Mouse (Mus musculus) stomach, embryonic 15.5 days (tissue): ENCODE results near the gene Hmg20b. TPM values are rescaled to one million over a fixed set of nuclear protein-coding genes. Genes with fewer than 3 reads are reported as not detected.

ENCODE experiments used
- ATAC-seq: fragments of 200-750 bp; cut with Nextera tagmentation; 2 replicates; pipeline ENCODE4 v1.8.0; 2017; ENCODE audit warnings: low read depth, moderate number of reproducible peaks, moderate TSS enrichment; ENCODE audit not compliant: insufficient read depth, low FRiP score
- H3K27ac ChIP-seq: fragments of 300-500 bp; sonication (generic); 2 replicates; pipeline ENCODE4 v1.5.1; 2015; ENCODE audit warnings: mild to moderate bottlenecking, inconsistent platforms
- H3K27me3 ChIP-seq: fragments of 300-500 bp; sonication (generic); replicated peaks from 2 replicates; pipeline ENCODE4 v1.6.1; 2015; ENCODE audit warnings: inconsistent platforms
- H3K36me3 ChIP-seq: fragments of 300-500 bp; sonication (generic); 2 replicates; pipeline ENCODE4 v1.6.1; 2015; ENCODE audit warnings: inconsistent platforms
- H3K4me1 ChIP-seq: fragments of 300-500 bp; sonication (generic); 2 replicates; pipeline ENCODE4 v1.6.1; 2015; ENCODE audit warnings: inconsistent platforms
- H3K4me2 ChIP-seq: fragments of 300-500 bp; sonication (generic); 2 replicates; pipeline ENCODE4 v1.6.1; 2015; ENCODE audit warnings: mild to moderate bottlenecking, inconsistent platforms
- H3K4me3 ChIP-seq: fragments of 300-500 bp; sonication (generic); replicated peaks from 2 replicates; pipeline ENCODE4 v1.5.1; 2015; ENCODE audit warnings: inconsistent platforms
- H3K9ac ChIP-seq: fragments of 300-500 bp; sonication (generic); 2 replicates; pipeline ENCODE4 v1.6.1; 2015; ENCODE audit warnings: inconsistent platforms
- H3K9me3 ChIP-seq: fragments of 300-500 bp; sonication (generic); 2 replicates; pipeline ENCODE4 v1.6.1; 2016; ENCODE audit warnings: inconsistent platforms
- WGBS: fragments of 180-500 bp; shearing (Covaris S2); methylation state at CpG from one replicate; pipeline ENCODE4 v1.1.7; 2015; 5-methylcytosine and 5-hydroxymethylcytosine counted together
- polyA plus RNA-seq: library from polyadenylated mRNA; unstranded; fragments of >200 nt; fragmentation: Nextera tagmentation; extraction: Ambion mirVana; gene quantifications from 2 replicates; pipeline ENCODE4 v1.2.1, GENCODE M21; 2015

Gene Hmg20b
- polyA plus RNA-seq, 1 experiment from 2014 or later, result 78.8 TPM

- Histone ChIP-seq H3K27me3 (no peaks in the 10 kb centered on the region), H3K9ac (no peak overlapping the region), H3K4me1 (peaks cover 32% of the 10 kb centered on the region), H3K4me2 (no peak overlapping the region), H3K27ac (no peak overlapping the region), H3K9me3 (no peaks in the 10 kb centered on the region), H3K36me3 (peaks cover 27% of the 10 kb centered on the region; the same call in 1 of the 2 replicates), H3K4me3 (no peak overlapping the region)
- no peak for ATAC-seq
- WGBS, result 51% methylated on average over 3 of the region's 3 CpGs
Measured at GRCm38 (mm10) chr10:81389373-81389772, 39.1 kb upstream of the Hmg20b start.

GRCm38 (mm10) chr10:81388505-81389055, 38.3 kb upstream of the Hmg20b start, which contains the start of gene Gm48552:
Gene Gm48552 (plus strand): TSS chr10:81389005.
- Histone ChIP-seq H3K4me3 (no peak within 1 kb of the TSS), H3K27ac (no peak within 1 kb of the TSS), H3K27me3 (no peaks in the 10 kb centered on the region), H3K9ac (no peak within 1 kb of the TSS), H3K9me3 (no peaks in the 10 kb centered on the region), H3K4me1 (peaks cover 28% of the 10 kb centered on the region), H3K36me3 (peaks cover 27% of the 10 kb centered on the region; the same call in 1 of the 2 replicates), H3K4me2 (no peak within 1 kb of the TSS)
- ATAC-seq, result no peak
- 55% methylated on average over 5 of the region's 5 CpGs for WGBS

- WGBS, result 94% methylated on average over 20 of the region's 20 CpGs
- no peak overlapping the region for H3K27ac ChIP-seq
- no peak overlapping the region for H3K4me2 ChIP-seq
- H3K27me3 ChIP-seq, result no peaks in the 10 kb centered on the region
- peaks cover 27% of the 10 kb centered on the region; the same call in 1 of the 2 replicates for H3K36me3 ChIP-seq
- H3K9ac ChIP-seq, result no peak overlapping the region
- peaks cover 20% of the 10 kb centered on the region for H3K4me1 ChIP-seq
- no peaks in the 10 kb centered on the region for H3K9me3 ChIP-seq
- no peak for ATAC-seq
- H3K4me3 ChIP-seq, result no peak overlapping the region
Measured at GRCm38 (mm10) chr10:81387716-81388115, 37.4 kb upstream of the Hmg20b start.

GRCm38 (mm10) chr10:81385603-81386306, 35.5 kb upstream of the Hmg20b start:
- no peaks in the 10 kb centered on the region for H3K27me3 ChIP-seq
- 67% methylated on average over 22 of the region's 22 CpGs for WGBS
- H3K27ac ChIP-seq, result no peak overlapping the region
- H3K4me1 ChIP-seq, result peaks cover 15% of the 10 kb centered on the region
- peaks cover 27% of the 10 kb centered on the region; the same call in 1 of the 2 replicates for H3K36me3 ChIP-seq
- H3K9me3 ChIP-seq, result no peaks in the 10 kb centered on the region
- no peak overlapping the region for H3K9ac ChIP-seq
- peak overlapping the region; percentile 79 for H3K4me2 ChIP-seq
- peak overlapping the region; percentile 73 for H3K4me3 ChIP-seq
- ATAC-seq, result no peak

GRCm38 (mm10) chr10:81384605-81384982, 34.3 kb upstream of the Hmg20b start:
- under 1% methylated on average over 19 of the region's 19 CpGs for WGBS
- peak overlapping the region; percentile 73 for H3K4me3 ChIP-seq

GRCm38 (mm10) chr10:81383802-81384604, 33.7 kb upstream of the Hmg20b start, which contains the start of the genes Dohh and Gm48551:
Gene Dohh (plus strand): TSS chr10:81384428.
Gene Gm48551 (plus strand): TSS chr10:81384466.
- Histone ChIP-seq H3K4me3 (peak within 1 kb of the TSS; percentile 73), H3K9ac (peak within 1 kb of the TSS; percentile 59), H3K27ac (peak within 1 kb of the TSS; percentile 68), H3K9me3 (no peaks in the 10 kb centered on the region), H3K4me1 (peaks cover 9% of the 10 kb centered on the region), H3K36me3 (peaks cover 27% of the 10 kb centered on the region; the same call in 1 of the 2 replicates), H3K4me2 (peak within 1 kb of the TSS; percentile 79), H3K27me3 (no peaks in the 10 kb centered on the region)
- peak; percentile 91 for ATAC-seq
- 7% methylated on average over 54 of the region's 54 CpGs for WGBS

More at GRCm38 (mm10) chr10:81384605-81384982, 34.3 kb upstream of the Hmg20b start:
- Histone ChIP-seq H3K27ac (peak overlapping the region; percentile 68), H3K36me3 (peaks cover 27% of the 10 kb centered on the region; the same call in 1 of the 2 replicates), H3K9me3 (no peaks in the 10 kb centered on the region), H3K27me3 (no peaks in the 10 kb centered on the region), H3K9ac (peak overlapping the region; percentile 59), H3K4me2 (peak overlapping the region; percentile 79), H3K4me1 (peaks cover 9% of the 10 kb centered on the region)
- ATAC-seq, result 0 out of 2 replicates have a peak, but pooled peaks have one; percentile 0

- Histone ChIP-seq H3K4me3 (no peak overlapping the region), H3K36me3 (peaks cover 14% of the 10 kb centered on the region; the same call in 1 of the 2 replicates), H3K4me2 (no peak overlapping the region), H3K4me1 (peaks cover 14% of the 10 kb centered on the region), H3K27me3 (no peaks in the 10 kb centered on the region), H3K27ac (peak overlapping the region; percentile 50; the same call in 1 of the 2 replicates), H3K9me3 (no peaks in the 10 kb centered on the region), H3K9ac (no peak overlapping the region)
- WGBS, result 58% methylated on average over 5 of the region's 5 CpGs
- ATAC-seq, result peak; percentile 40; the same call in 1 of the 2 replicates
Measured at GRCm38 (mm10) chr10:81382039-81382438, 31.8 kb upstream of the Hmg20b start.

GRCm38 (mm10) chr10:81379809-81380378, 29.6 kb upstream of the Hmg20b start:
- no peak overlapping the region for H3K4me2 ChIP-seq
- no peaks in the 10 kb centered on the region for H3K9me3 ChIP-seq
- peaks cover 23% of the 10 kb centered on the region for H3K4me1 ChIP-seq
- 83% methylated on average over 6 of the region's 6 CpGs for WGBS
- peaks cover 8% of the 10 kb centered on the region; the same call in 1 of the 2 replicates for H3K36me3 ChIP-seq
- no peak overlapping the region; the same call in 1 of the 2 replicates for H3K27ac ChIP-seq
- no peaks in the 10 kb centered on the region for H3K27me3 ChIP-seq
- no peak for ATAC-seq
- H3K9ac ChIP-seq, result no peak overlapping the region
- H3K4me3 ChIP-seq, result no peak overlapping the region

- H3K4me3 ChIP-seq, result peak overlapping the region; percentile 82
- peak overlapping the region; percentile 74 for H3K27ac ChIP-seq
- H3K27me3 ChIP-seq, result no peaks in the 10 kb centered on the region
- peak overlapping the region; percentile 22; the same call in 1 of the 2 replicates for H3K9ac ChIP-seq
- peaks cover 8% of the 10 kb centered on the region; the same call in 1 of the 2 replicates for H3K36me3 ChIP-seq
- H3K9me3 ChIP-seq, result no peaks in the 10 kb centered on the region
- no peak for ATAC-seq
- H3K4me2 ChIP-seq, result peak overlapping the region; percentile 63
- H3K4me1 ChIP-seq, result peaks cover 23% of the 10 kb centered on the region
- WGBS, result 53% methylated on average over 3 of the region's 3 CpGs
Measured at GRCm38 (mm10) chr10:81379183-81379553, 28.9 kb upstream of the Hmg20b start.

GRCm38 (mm10) chr10:81378553-81379182, 28.4 kb upstream of the Hmg20b start:
- peak overlapping the region; percentile 82 for H3K4me3 ChIP-seq
- under 1% methylated on average over 46 of the region's 46 CpGs for WGBS
- peak overlapping the region; percentile 74 for H3K27ac ChIP-seq
- peaks cover 23% of the 10 kb centered on the region for H3K4me1 ChIP-seq
- peaks cover 8% of the 10 kb centered on the region; the same call in 1 of the 2 replicates for H3K36me3 ChIP-seq
- peak; percentile 95 for ATAC-seq
- H3K4me2 ChIP-seq, result peak overlapping the region; percentile 79
- H3K9me3 ChIP-seq, result no peaks in the 10 kb centered on the region
- peak overlapping the region; percentile 22; the same call in 1 of the 2 replicates for H3K9ac ChIP-seq
- H3K27me3 ChIP-seq, result no peaks in the 10 kb centered on the region
